Mouse (Mus musculus) midbrain, embryonic 16.5 days (tissue): ENCODE results near the gene St8sia4. TPM values are rescaled to one million over a fixed set of nuclear protein-coding genes. Genes with fewer than 3 reads are reported as not detected.

Experiments used
- ATAC-seq: fragments of 200-750 bp; cut with Nextera tagmentation; 2 replicates; pipeline ENCODE4 v1.8.0; 2017; ENCODE audit warnings: moderate TSS enrichment
- H3K27ac ChIP-seq: fragments of 300-500 bp; sonication (generic); 2 replicates; pipeline ENCODE4 v1.5.1; 2014; ENCODE audit warnings: mild to moderate bottlenecking, low read length, mixed read lengths
- H3K27me3 ChIP-seq: fragments of 300-500 bp; sonication (generic); 2 replicates; pipeline ENCODE4 v1.6.1; 2014; ENCODE audit warnings: low read depth, low read length, mixed read lengths; ENCODE audit not compliant: control insufficient read depth, insufficient read depth
- H3K36me3 ChIP-seq: fragments of 300-500 bp; sonication (generic); 2 replicates; pipeline ENCODE4 v1.6.1; 2014; ENCODE audit warnings: mild to moderate bottlenecking, low read length, moderate library complexity, mixed read lengths; ENCODE audit not compliant: control insufficient read depth, insufficient read depth
- H3K4me1 ChIP-seq: fragments of 300-500 bp; sonication (generic); 2 replicates; pipeline ENCODE4 v1.6.1; 2014; ENCODE audit warnings: mild to moderate bottlenecking, low read length, mixed read lengths; ENCODE audit not compliant: control insufficient read depth, insufficient read depth
- H3K4me2 ChIP-seq: fragments of 300-500 bp; sonication (generic); 2 replicates; pipeline ENCODE4 v1.6.1; 2014; ENCODE audit warnings: mild to moderate bottlenecking, low read length, mixed read lengths
- H3K4me3 ChIP-seq: fragments of 300-500 bp; sonication (generic); 2 replicates; pipeline ENCODE4 v1.5.1; 2014; ENCODE audit warnings: low read depth, mild to moderate bottlenecking, low read length, moderate library complexity, mixed read lengths
- H3K9ac ChIP-seq: fragments of 300-500 bp; sonication (generic); 2 replicates; pipeline ENCODE4 v1.6.1; 2014; ENCODE audit warnings: low read depth, low read length, mixed read lengths
- H3K9me3 ChIP-seq: fragments of 300-500 bp; sonication (generic); replicated peaks from 2 replicates; pipeline ENCODE4 v1.6.1; 2014; ENCODE audit warnings: mild to moderate bottlenecking, low read length, mixed read lengths; ENCODE audit not compliant: control insufficient read depth, poor library complexity, severe bottlenecking
- WGBS: fragments of 180-500 bp; shearing (Covaris S2); extraction: QIAGEN DNeasy Blood & Tissue Kit; methylation state at CpG from one replicate; pipeline ENCODE4 v1.1.7; 2014; 5-methylcytosine and 5-hydroxymethylcytosine counted together
- polyA plus RNA-seq: library from polyadenylated mRNA; unstranded; fragments of >200 nt; fragmentation: Nextera tagmentation; extraction: Ambion mirVana; gene quantifications from 2 replicates; pipeline ENCODE4 v1.2.1, GENCODE M21; 2015

St8sia4 gene
- polyA plus RNA-seq, 1 experiment from 2014 or later = 45.9 TPM

DNA sequence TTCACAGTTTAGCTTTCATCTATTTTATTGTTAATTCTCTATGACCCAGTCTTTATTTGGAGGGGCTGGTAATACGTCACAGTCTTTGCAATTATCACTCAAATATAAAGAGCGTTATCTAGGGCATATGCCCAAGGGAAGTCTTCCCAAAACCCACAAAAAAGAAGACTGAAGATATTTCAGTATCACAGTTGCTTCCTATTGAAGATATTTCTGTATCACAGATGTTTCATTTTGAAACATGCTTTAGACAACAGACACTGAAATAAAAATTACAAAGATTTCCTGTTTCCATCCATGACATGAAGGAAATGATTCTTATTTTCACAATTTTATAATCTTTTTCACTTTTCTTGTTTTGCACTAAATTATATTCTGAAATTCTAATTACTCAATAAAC is 57.4 kb downstream of the St8sia4 start:
- no peaks in the 10 kb centered on the region for H3K4me1 ChIP-seq
- 73% methylated on average over 2 of the region's 2 CpGs for WGBS
- H3K9ac ChIP-seq = no peak overlapping the region
- no peaks in the 10 kb centered on the region for H3K27me3 ChIP-seq
- H3K9me3 ChIP-seq = no peaks in the 10 kb centered on the region
- no peaks in the 10 kb centered on the region for H3K36me3 ChIP-seq
- no peak for ATAC-seq
- no peak overlapping the region for H3K27ac ChIP-seq
- no peak overlapping the region for H3K4me3 ChIP-seq
- no peak overlapping the region for H3K4me2 ChIP-seq

DNA sequence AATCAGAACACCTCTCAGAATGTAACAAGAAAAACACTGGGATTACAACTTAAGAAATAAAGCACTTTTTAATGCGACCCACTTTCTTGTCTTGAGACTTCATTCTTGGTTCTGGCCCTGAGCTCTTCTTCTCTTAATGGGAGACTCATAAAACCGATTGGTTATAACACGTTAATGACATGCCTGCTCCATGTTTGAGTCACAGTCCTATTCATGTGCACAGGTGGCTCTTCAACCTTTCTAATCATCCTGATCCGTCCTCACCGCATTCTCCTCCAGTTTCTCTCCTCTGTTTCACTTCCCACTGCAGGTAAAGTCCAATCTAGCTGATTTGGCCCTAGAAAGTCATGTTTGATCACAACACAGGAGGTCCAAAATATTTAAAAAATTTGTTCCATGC is 58.3 kb downstream of the St8sia4 start:
- no peaks in the 10 kb centered on the region for H3K27me3 ChIP-seq
- ATAC-seq = no peak
- H3K4me2 ChIP-seq = no peak overlapping the region
- no peaks in the 10 kb centered on the region for H3K9me3 ChIP-seq
- H3K4me3 ChIP-seq = no peak overlapping the region
- no peaks in the 10 kb centered on the region for H3K4me1 ChIP-seq
- no peak overlapping the region for H3K27ac ChIP-seq
- H3K36me3 ChIP-seq = no peaks in the 10 kb centered on the region
- no peak overlapping the region for H3K9ac ChIP-seq
- WGBS = 89% methylated on average over 5 of the region's 5 CpGs

DNA sequence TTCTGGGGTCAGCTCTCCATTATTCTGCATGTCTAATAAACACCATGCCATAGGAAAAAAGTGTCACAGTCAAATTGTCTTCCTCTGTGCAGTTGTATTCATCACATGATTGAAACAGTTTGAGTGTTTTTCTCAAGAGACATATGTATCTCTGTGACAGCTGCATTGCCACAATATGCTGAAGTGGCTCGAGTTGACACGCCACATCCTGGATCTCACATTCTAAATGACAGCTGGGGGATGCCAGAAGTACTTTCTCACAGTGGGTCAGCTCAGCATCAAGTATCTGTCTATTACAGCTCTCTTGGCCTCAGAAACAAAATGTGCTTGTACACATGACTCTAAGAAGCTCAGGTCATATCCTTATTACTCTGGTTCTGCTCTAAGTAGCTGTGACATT is 61.9 kb downstream of the St8sia4 start:
- Histone ChIP-seq H3K9ac (no peak overlapping the region), H3K4me2 (no peak overlapping the region), H3K4me3 (no peak overlapping the region), H3K27me3 (no peaks in the 10 kb centered on the region), H3K9me3 (no peaks in the 10 kb centered on the region), H3K4me1 (no peaks in the 10 kb centered on the region), H3K36me3 (no peaks in the 10 kb centered on the region), H3K27ac (no peak overlapping the region)
- WGBS = 82% methylated on average over 2 of the region's 2 CpGs
- ATAC-seq = no peak

DNA sequence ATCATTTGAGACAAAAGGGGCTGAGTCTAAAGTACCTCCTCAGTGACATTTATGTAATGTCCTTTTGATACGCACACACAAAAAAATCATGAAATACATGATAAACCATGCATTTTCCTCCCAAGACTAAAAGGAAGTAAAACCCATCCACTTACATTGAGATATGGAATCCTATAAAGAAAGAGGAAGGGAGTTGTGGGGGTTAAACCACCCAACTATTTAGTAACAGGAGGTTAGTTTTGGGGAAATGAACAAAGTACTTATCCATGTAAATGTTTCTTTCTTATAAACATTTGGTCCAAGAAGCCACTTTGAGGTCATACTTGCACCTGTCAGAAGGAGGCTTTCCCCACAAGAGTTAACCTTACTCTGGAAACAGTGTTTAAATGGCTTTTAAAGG is 69.3 kb downstream of the St8sia4 start:
- no peak for ATAC-seq
- Histone ChIP-seq H3K27me3 (no peaks in the 10 kb centered on the region), H3K4me1 (no peaks in the 10 kb centered on the region), H3K4me2 (no peak overlapping the region), H3K36me3 (no peaks in the 10 kb centered on the region), H3K4me3 (no peak overlapping the region), H3K9ac (no peak overlapping the region), H3K9me3 (no peaks in the 10 kb centered on the region), H3K27ac (no peak overlapping the region)
- WGBS = 100% methylated on average over 1 of the region's 1 CpGs

DNA sequence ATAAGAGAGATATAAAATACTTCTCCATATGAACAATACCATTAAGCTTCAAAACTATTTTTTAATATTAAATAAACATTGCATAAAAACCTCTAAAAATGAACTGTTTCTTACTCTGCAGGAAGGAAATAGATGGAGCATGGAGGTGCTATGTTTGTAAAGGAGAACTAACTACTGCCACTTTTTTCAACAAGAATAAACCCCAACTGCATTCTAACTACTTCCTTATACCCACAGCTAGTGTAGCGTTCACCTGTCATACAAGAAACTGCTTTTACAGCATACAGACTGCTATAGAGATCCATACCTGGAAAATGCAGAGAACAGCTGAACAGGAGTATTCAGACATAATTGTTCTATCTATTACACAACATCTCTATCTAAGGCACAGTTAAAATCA is 70.5 kb downstream of the St8sia4 start:
- Histone ChIP-seq H3K4me3 (no peak overlapping the region), H3K4me1 (no peaks in the 10 kb centered on the region), H3K27ac (no peak overlapping the region), H3K4me2 (no peak overlapping the region), H3K27me3 (no peaks in the 10 kb centered on the region), H3K9me3 (no peaks in the 10 kb centered on the region), H3K9ac (no peak overlapping the region), H3K36me3 (no peaks in the 10 kb centered on the region)
- ATAC-seq = no peak
- WGBS = 88% methylated on average over 1 of the region's 1 CpGs

DNA sequence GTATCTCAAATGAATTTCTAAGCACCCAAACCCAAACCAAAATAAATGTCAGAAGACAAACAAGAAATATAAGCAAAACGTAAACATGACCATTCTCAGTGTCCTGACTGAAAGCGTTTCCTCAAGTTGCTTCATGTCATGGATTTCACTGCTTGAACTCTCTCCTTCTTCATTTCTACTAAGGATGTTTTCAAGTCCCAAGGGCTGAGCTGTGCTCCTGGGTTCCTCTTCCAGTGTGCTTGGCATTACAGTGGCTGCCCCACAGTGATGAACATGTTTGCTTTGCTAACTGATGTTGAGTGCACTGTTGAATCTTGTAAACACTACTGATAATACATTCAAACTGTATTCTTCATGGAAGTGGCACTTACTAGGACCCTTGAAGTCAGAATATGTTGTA is 76.3 kb downstream of the St8sia4 start:
- Histone ChIP-seq H3K36me3 (peaks cover 6% of the 10 kb centered on the region), H3K27me3 (no peaks in the 10 kb centered on the region), H3K4me3 (no peak overlapping the region), H3K4me2 (no peak overlapping the region), H3K27ac (no peak overlapping the region), H3K9ac (no peak overlapping the region), H3K9me3 (no peaks in the 10 kb centered on the region), H3K4me1 (no peaks in the 10 kb centered on the region)
- WGBS = 93% methylated on average over 2 of the region's 2 CpGs
- ATAC-seq = no peak

DNA sequence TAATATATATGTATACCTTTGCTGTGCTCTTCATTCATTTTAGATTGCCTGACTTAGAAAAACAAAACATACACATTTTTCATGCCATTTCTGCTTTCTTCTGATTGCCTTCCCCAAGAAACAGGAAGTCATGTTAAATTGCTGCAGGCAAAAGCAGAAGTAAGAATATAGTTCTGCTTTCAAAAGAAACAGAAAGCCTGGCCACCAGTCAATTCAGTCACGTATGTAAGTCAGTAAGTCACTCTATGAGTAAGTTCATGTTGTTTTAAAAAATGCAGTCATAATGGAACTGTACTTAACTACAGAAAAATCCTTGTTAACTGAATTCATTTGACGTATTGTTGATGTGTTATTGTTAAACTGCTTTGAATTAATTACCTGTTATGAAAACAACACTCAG is 77.3 kb downstream of the St8sia4 start:
- Histone ChIP-seq H3K27me3 (no peaks in the 10 kb centered on the region), H3K4me2 (no peak overlapping the region), H3K4me3 (no peak overlapping the region), H3K9ac (no peak overlapping the region), H3K27ac (no peak overlapping the region), H3K4me1 (no peaks in the 10 kb centered on the region), H3K9me3 (no peaks in the 10 kb centered on the region), H3K36me3 (peaks cover 6% of the 10 kb centered on the region)
- no peak for ATAC-seq
- 86% methylated on average over 2 of the region's 2 CpGs for WGBS

DNA sequence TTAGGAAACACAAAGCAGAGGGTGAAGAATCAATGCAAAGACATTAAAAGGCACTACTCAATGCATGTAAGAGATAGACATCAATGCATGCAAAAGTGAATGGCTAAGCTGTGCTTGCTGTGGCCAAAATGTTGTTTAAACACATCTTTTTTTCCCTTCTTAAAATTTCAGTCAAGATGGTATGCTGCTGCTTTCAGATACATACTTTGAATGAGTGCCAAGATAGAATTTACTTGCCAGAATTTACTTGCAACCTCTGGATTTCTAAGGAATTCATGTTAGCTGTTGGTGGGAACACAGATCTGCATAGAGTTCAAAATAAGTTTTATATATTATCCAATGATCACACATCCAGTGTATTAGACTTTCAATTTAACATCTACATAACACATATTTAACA is 77.9 kb downstream of the St8sia4 start:
- H3K27ac ChIP-seq = no peak overlapping the region
- no peak overlapping the region for H3K4me3 ChIP-seq
- H3K9ac ChIP-seq = no peak overlapping the region
- peaks cover 6% of the 10 kb centered on the region for H3K36me3 ChIP-seq
- no peak for ATAC-seq
- H3K27me3 ChIP-seq = no peaks in the 10 kb centered on the region
- no peak overlapping the region for H3K4me2 ChIP-seq
- H3K4me1 ChIP-seq = no peaks in the 10 kb centered on the region
- H3K9me3 ChIP-seq = no peaks in the 10 kb centered on the region

DNA sequence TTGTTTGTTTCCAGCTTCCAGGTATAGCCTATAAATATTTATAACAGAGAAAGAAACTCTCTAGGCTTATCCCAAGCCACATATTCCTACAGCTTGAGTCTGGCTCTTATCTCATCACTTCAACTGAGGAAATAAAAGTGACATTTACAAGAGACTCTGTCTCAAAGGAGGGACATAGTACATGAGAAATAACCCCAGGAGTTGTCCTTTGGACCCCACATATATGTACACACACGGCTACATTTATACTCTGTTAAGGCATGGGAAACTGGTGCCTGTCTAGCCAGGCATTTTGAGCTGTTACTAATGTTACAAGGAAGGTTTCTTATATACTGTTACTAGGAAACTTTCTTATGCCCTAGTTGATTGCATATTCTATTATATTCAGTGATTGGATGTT is 84.1 kb downstream of the St8sia4 start:
- Histone ChIP-seq H3K27ac (no peak overlapping the region), H3K4me3 (no peak overlapping the region), H3K36me3 (no peaks in the 10 kb centered on the region), H3K27me3 (no peaks in the 10 kb centered on the region), H3K4me2 (no peak overlapping the region), H3K4me1 (no peaks in the 10 kb centered on the region), H3K9me3 (no peaks in the 10 kb centered on the region), H3K9ac (no peak overlapping the region)
- no peak for ATAC-seq
- 87% methylated on average over 1 of the region's 1 CpGs for WGBS

DNA sequence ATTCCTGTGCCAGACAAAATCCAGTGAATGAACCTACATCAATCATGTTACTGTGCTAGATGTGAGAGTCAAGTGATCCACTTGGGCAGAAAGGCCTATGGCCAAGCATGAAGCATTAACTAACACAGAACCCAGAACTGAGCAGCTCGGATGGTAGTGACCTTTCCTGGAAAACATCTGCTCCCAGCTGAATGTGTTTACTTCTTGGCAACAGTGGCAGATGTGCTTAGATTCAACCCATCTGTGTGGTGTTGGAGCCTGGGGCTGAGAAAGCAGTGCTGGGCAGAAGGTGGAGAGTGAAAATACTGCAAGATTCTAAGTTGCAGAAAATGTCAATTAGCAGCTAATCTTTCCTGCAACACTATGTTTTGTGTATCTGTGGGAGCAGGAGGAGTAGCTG is 85.1 kb downstream of the St8sia4 start:
- H3K27ac ChIP-seq = no peak overlapping the region
- 60% methylated on average over 1 of the region's 1 CpGs for WGBS

More for the DNA sequence above, 85.1 kb downstream of the St8sia4 start:
- Histone ChIP-seq H3K4me2 (no peak overlapping the region), H3K4me1 (no peaks in the 10 kb centered on the region), H3K36me3 (no peaks in the 10 kb centered on the region), H3K4me3 (no peak overlapping the region), H3K27me3 (no peaks in the 10 kb centered on the region), H3K9ac (no peak overlapping the region), H3K9me3 (no peaks in the 10 kb centered on the region)
- ATAC-seq = no peak
